Comparison of ENCODE assay signal across 12 mouse cellular contexts in genomic region chr17:84266161-84266948, GRCm38 (mm10).
DNase-seq lines count a peak whose midpoint lies in the region; ATAC-seq and TF ChIP-seq lines count a peak whose summit lies in the region.
"Had no signal": no experiment of that assay in that cellular context is flagged by ENCODE, and none has a peak within 500 bp of the region (broad histone marks: within the 10 kb centered on the region; RNA-seq: fewer than 3 reads in every experiment).

No protein-coding gene starts in this region.

- no peak overlapping the region for H3K9ac ChIP-seq in liver, adult 2 months (ENCODE audit: low read depth, low read length)
- H3K9ac ChIP-seq: forebrain, embryonic 15.5 days had no signal

- no peaks in the 10 kb centered on the region for H3K36me3 ChIP-seq in liver, adult 2 months (ENCODE audit: control insufficient read depth, insufficient read depth, low read length)
- peaks cover 29% of the 10 kb centered on the region for H3K36me3 ChIP-seq in limb, embryonic 10.5 days
- H3K36me3 ChIP-seq: forebrain, embryonic 15.5 days had no signal

- H3K79me2 ChIP-seq in liver, adult 2 months (ENCODE audit: control insufficient read depth, insufficient read depth, low read length) = no peaks in the 10 kb centered on the region

- H3K27me3 ChIP-seq in liver, adult 2 months (ENCODE audit: control insufficient read depth, insufficient read depth, low read length) = no peaks in the 10 kb centered on the region
- no peaks in the 10 kb centered on the region for H3K27me3 ChIP-seq in limb, embryonic 10.5 days (ENCODE audit: low read depth, poor library complexity, severe bottlenecking)
- H3K27me3 ChIP-seq: forebrain, embryonic 15.5 days had no signal

- DNase-seq in gastrocnemius, adult 2 months = no peak
- DNase-seq in gastrocnemius, adult 18-20 months (ENCODE audit: low spot score) = no peak
- peak; percentile 54 for DNase-seq in liver, adult 2 months (ENCODE audit: extremely low read depth, low read depth, low spot score)
- no peak for DNase-seq in liver
- no peak for DNase-seq in limb, embryonic 10.5 days (ENCODE audit: low spot score)
- DNase-seq in frontal cortex, postnatal 25 days (ENCODE audit: low spot score in 2 of 2) = no peak
- DNase-seq in right cerebral cortex, postnatal 4 days = no peak
- DNase-seq: adrenal gland, adult 8-10 months; thymus, postnatal 25 days had no signal

- H3K9me3 ChIP-seq in limb, embryonic 10.5 days (replicated peaks) = no peaks in the 10 kb centered on the region
- H3K9me3 ChIP-seq: forebrain, embryonic 15.5 days had no signal

- peak; percentile 6; the same call in 1 of the 2 replicates for ATAC-seq in megakaryocyte-erythroid progenitor cell, adult 5-6 weeks (replicated peaks; ENCODE audit: low FRiP score, low TSS enrichment, poor library complexity, severe bottlenecking)
- ATAC-seq: forebrain, embryonic 15.5 days; midbrain, embryonic 16.5 days had no signal

- 41% methylated on average over 3 of the region's 3 CpGs for WGBS in liver, adult 2 months
- WGBS in limb, embryonic 10.5 days = 88% methylated on average over 3 of the region's 3 CpGs

- no peak overlapping the region for H3K4me3 ChIP-seq in gastrocnemius, adult 2 months
- no peak overlapping the region for H3K4me3 ChIP-seq in liver, adult 2 months (ENCODE audit: insufficient read depth, low read depth, low read length)
- no peak overlapping the region for H3K4me3 ChIP-seq in limb, embryonic 10.5 days
- H3K4me3 ChIP-seq: forebrain, embryonic 15.5 days had no signal

- H3K4me1 ChIP-seq in liver, adult 2 months (ENCODE audit: control insufficient read depth, insufficient read depth, low read length) = peaks cover 18% of the 10 kb centered on the region
- peaks cover 22% of the 10 kb centered on the region for H3K4me1 ChIP-seq in limb, embryonic 10.5 days
- H3K4me1 ChIP-seq: forebrain, embryonic 15.5 days had no signal

- TF ChIP-seq POLR2A in liver, adult 2 months (IDR thresholded peaks at IDR 0.05; ENCODE audit: extremely low read depth, insufficient read depth, low read length) = no peak

- intact Hi-C loops in gastrocnemius, adult 2 months (cut with DNase I) = no loop called here

- H3K27ac ChIP-seq in gastrocnemius, adult 2 months = peak overlapping the region; percentile 74
- H3K27ac ChIP-seq in liver, adult 2 months (replicated peaks; ENCODE audit: insufficient read depth, low read depth, low read length) = peak overlapping the region; percentile 53
- H3K27ac ChIP-seq in limb, embryonic 10.5 days = peak overlapping the region; percentile 22; the same call in 1 of the 2 replicates
- H3K27ac ChIP-seq: forebrain, embryonic 15.5 days had no signal

- TF ChIP-seq CTCF in gastrocnemius, adult 2 months (IDR thresholded peaks at IDR 0.05) = no peak
- no peak for TF ChIP-seq CTCF in liver, adult 2 months (IDR thresholded peaks at IDR 0.05; ENCODE audit: low read depth, low read length)

Comparison
In these comparisons a context has a peak if more than half of its experiments do, and no peak if none do; other contexts are left out.
1. H3K27ac ChIP-seq: peak in every context shown above with its lines; median percentile 74 in gastrocnemius, adult 2 months; 53 in liver, adult 2 months; 22 in limb, embryonic 10.5 days.